Comparison of ENCODE assay signal across 28 mouse cellular contexts in the genomic region with DNA sequence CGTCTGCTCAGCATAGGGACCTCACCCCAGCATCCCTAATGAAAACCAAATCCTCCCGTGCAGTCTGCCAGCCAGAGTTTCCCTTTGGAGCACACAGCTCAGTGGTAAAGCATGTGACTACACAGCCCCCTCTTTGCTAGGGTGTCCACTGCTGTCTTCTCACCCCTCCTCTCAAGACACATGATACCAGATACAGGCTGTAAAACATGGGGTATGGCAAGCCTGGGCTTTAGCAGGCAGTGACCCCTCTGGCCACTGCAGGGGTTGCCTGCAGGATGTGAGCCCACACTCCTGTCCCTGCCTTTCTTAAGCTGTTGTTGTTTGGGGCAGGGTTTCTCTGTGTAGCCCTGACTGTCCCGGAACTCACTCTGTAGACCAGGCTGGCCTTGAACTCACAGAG. TPM values are rescaled to one million over a fixed set of nuclear protein-coding genes. Genes with fewer than 3 reads are reported as not detected.
DNase-seq lines count a peak whose midpoint lies in the region; ATAC-seq and TF ChIP-seq lines count a peak whose summit lies in the region.
"Had no signal": no experiment of that assay in that cellular context is flagged by ENCODE, and none has a peak within 500 bp of the region (broad histone marks: within the 10 kb centered on the region; RNA-seq: fewer than 3 reads in every experiment).

No protein-coding gene starts in this region.

- ATAC-seq in intestine, postnatal 0 days, result no peak
- no peak for ATAC-seq in intestine, embryonic 16.5 days
- no peak for ATAC-seq in liver, embryonic 14.5 days (ENCODE audit: insufficient read depth)
- ATAC-seq in liver, postnatal 0 days, result no peak
- 0 out of 2 replicates have a peak, but pooled peaks have one; percentile 33 for ATAC-seq in embryonic facial prominence, embryonic 14.5 days (ENCODE audit: low read depth)
- ATAC-seq: midbrain, embryonic 15.5 days had no signal

- TF ChIP-seq CTCF in intestine, postnatal 0 days (IDR thresholded peaks at IDR 0.05; ENCODE audit: low read depth), result peak; percentile 17; the same call in 1 of the 2 replicates
- 0 out of 2 replicates have a peak, but pooled peaks have one; percentile 5 for TF ChIP-seq CTCF in liver, embryonic 14.5 days (IDR thresholded peaks at IDR 0.05; ENCODE audit: low read depth)
- no peak for TF ChIP-seq CTCF in liver, postnatal 0 days (IDR thresholded peaks at IDR 0.05; ENCODE audit: low read depth)

- H3K9me3 ChIP-seq in intestine, postnatal 0 days (ENCODE audit: control insufficient read depth), result no peaks in the 10 kb centered on the region
- H3K9me3 ChIP-seq in intestine, embryonic 16.5 days (ENCODE audit: control insufficient read depth, low read length), result no peaks in the 10 kb centered on the region
- no peaks in the 10 kb centered on the region for H3K9me3 ChIP-seq in liver, embryonic 14.5 days (ENCODE audit: control insufficient read depth, low read length)
- H3K9me3 ChIP-seq in liver, postnatal 0 days (ENCODE audit: low read length), result no peaks in the 10 kb centered on the region
- no peaks in the 10 kb centered on the region for H3K9me3 ChIP-seq in embryonic facial prominence, embryonic 14.5 days (ENCODE audit: control insufficient read depth, low read length)
- H3K9me3 ChIP-seq: hindbrain, embryonic 13.5 days; lung, embryonic 15.5 days; midbrain, embryonic 15.5 days; neural tube, embryonic 13.5 days had no signal

- H3K4me3 ChIP-seq in intestine, postnatal 0 days (ENCODE audit: low read depth, low read length), result no peak overlapping the region
- no peak overlapping the region for H3K4me3 ChIP-seq in intestine, embryonic 16.5 days (ENCODE audit: low read length)
- no peak overlapping the region for H3K4me3 ChIP-seq in liver, embryonic 14.5 days (ENCODE audit: insufficient read depth in 1 of 2, low read depth in 2 of 2, low read length in 2 of 2)
- no peak overlapping the region for H3K4me3 ChIP-seq in liver, postnatal 0 days (ENCODE audit: low read depth, low read length)
- no peak overlapping the region for H3K4me3 ChIP-seq in embryonic facial prominence, embryonic 14.5 days (ENCODE audit: low read depth, low read length)
- H3K4me3 ChIP-seq: heart, adult 2 months; hindbrain, embryonic 13.5 days; lung, embryonic 15.5 days; midbrain, embryonic 15.5 days; myocyte; neural tube, embryonic 13.5 days had no signal

- peak; percentile 10 for DNase-seq in cerebellum, adult 11-12 months
- no peak for DNase-seq in cerebellum, adult 8-10 months
- DNase-seq in liver, embryonic 14.5 days (ENCODE audit: low read depth in 3 of 3, low spot score in 3 of 3), result no peak
- DNase-seq in liver, postnatal 0 days, result no peak
- peak; percentile 35 for DNase-seq in embryonic facial prominence, embryonic 14.5 days (ENCODE audit: low spot score)
- DNase-seq in thymus, postnatal 4 days, result no peak
- DNase-seq: adrenal gland, postnatal 36 days; cerebellum, postnatal 25 days; embryo, embryonic 11 days; gastrocnemius, postnatal 36 days; heart, adult 2 months; heart, postnatal 36 days; kidney, postnatal 10 days; lung, postnatal 4 days; retina, postnatal 1 day; right cerebral cortex, postnatal 25 days; spleen, adult 18-20 months had no signal

- H3K4me1 ChIP-seq in intestine, postnatal 0 days (replicated peaks; ENCODE audit: control insufficient read depth, insufficient read depth, low read length), result no peaks in the 10 kb centered on the region
- H3K4me1 ChIP-seq in intestine, embryonic 16.5 days (ENCODE audit: control insufficient read depth, insufficient read depth, low read length), result no peaks in the 10 kb centered on the region
- no peaks in the 10 kb centered on the region for H3K4me1 ChIP-seq in liver, embryonic 14.5 days (replicated peaks; ENCODE audit: control insufficient read depth in 2 of 2, insufficient read depth in 2 of 2, low read length in 1 of 2)
- H3K4me1 ChIP-seq in liver, postnatal 0 days (ENCODE audit: insufficient read depth), result no peaks in the 10 kb centered on the region
- H3K4me1 ChIP-seq in embryonic facial prominence, embryonic 14.5 days (ENCODE audit: control insufficient read depth, insufficient read depth, low read length), result peaks cover 5% of the 10 kb centered on the region; the same call in 1 of the 2 replicates

- peaks cover 13% of the 10 kb centered on the region; the same call in 1 of the 2 replicates for H3K27me3 ChIP-seq in intestine, postnatal 0 days (replicated peaks; ENCODE audit: control insufficient read depth, insufficient read depth, low read length)
- peaks cover 17% of the 10 kb centered on the region for H3K27me3 ChIP-seq in intestine, embryonic 16.5 days (replicated peaks; ENCODE audit: control insufficient read depth, insufficient read depth, low read length)
- no peaks in the 10 kb centered on the region; the same call in 1 of the 2 replicates for H3K27me3 ChIP-seq in liver, embryonic 14.5 days (ENCODE audit: control insufficient read depth, insufficient read depth, low read length)
- H3K27me3 ChIP-seq in liver, postnatal 0 days (ENCODE audit: insufficient read depth, low read length), result 0 out of 2 replicates have a peak, but pooled peaks cover 5% of the 10 kb centered on the region
- peaks cover 16% of the 10 kb centered on the region for H3K27me3 ChIP-seq in embryonic facial prominence, embryonic 14.5 days (replicated peaks; ENCODE audit: control insufficient read depth, insufficient read depth, low read length)
- H3K27me3 ChIP-seq: midbrain, embryonic 15.5 days had no signal

- H3K36me3 ChIP-seq in intestine, postnatal 0 days (ENCODE audit: control insufficient read depth, insufficient read depth), result no peaks in the 10 kb centered on the region
- no peaks in the 10 kb centered on the region for H3K36me3 ChIP-seq in intestine, embryonic 16.5 days (ENCODE audit: control insufficient read depth, insufficient read depth, low read length)
- H3K36me3 ChIP-seq in liver, embryonic 14.5 days (replicated peaks; ENCODE audit: control insufficient read depth, insufficient read depth, low read depth), result no peaks in the 10 kb centered on the region
- H3K36me3 ChIP-seq in liver, postnatal 0 days (replicated peaks; ENCODE audit: insufficient read depth, low read length), result no peaks in the 10 kb centered on the region
- no peaks in the 10 kb centered on the region for H3K36me3 ChIP-seq in embryonic facial prominence, embryonic 14.5 days (ENCODE audit: control insufficient read depth, insufficient read depth, low read length)
- H3K36me3 ChIP-seq: hindbrain, embryonic 13.5 days; lung, embryonic 15.5 days; midbrain, embryonic 15.5 days; neural tube, embryonic 13.5 days had no signal

- H3K9ac ChIP-seq in intestine, postnatal 0 days (ENCODE audit: low read depth, low read length), result no peak overlapping the region
- no peak overlapping the region for H3K9ac ChIP-seq in intestine, embryonic 16.5 days (ENCODE audit: low read depth, low read length)
- no peak overlapping the region for H3K9ac ChIP-seq in liver, embryonic 14.5 days (replicated peaks)
- H3K9ac ChIP-seq in liver, postnatal 0 days (replicated peaks), result no peak overlapping the region
- H3K9ac ChIP-seq in embryonic facial prominence, embryonic 14.5 days (ENCODE audit: low read depth, low read length), result no peak overlapping the region
- H3K9ac ChIP-seq: hindbrain, embryonic 13.5 days; lung, embryonic 15.5 days; midbrain, embryonic 15.5 days; neural tube, embryonic 13.5 days had no signal

- H3K4me2 ChIP-seq in intestine, postnatal 0 days (replicated peaks; ENCODE audit: low read depth), result no peak overlapping the region
- no peak overlapping the region for H3K4me2 ChIP-seq in intestine, embryonic 16.5 days (ENCODE audit: low read depth, low read length)
- H3K4me2 ChIP-seq in liver, embryonic 14.5 days (ENCODE audit: low read depth), result no peak overlapping the region
- no peak overlapping the region for H3K4me2 ChIP-seq in liver, postnatal 0 days (ENCODE audit: low read depth, low read length)
- H3K4me2 ChIP-seq in embryonic facial prominence, embryonic 14.5 days (ENCODE audit: low read depth, low read length), result no peak overlapping the region
- H3K4me2 ChIP-seq: hindbrain, embryonic 13.5 days; lung, embryonic 15.5 days; midbrain, embryonic 15.5 days; neural tube, embryonic 13.5 days had no signal

- H3K27ac ChIP-seq in intestine, postnatal 0 days (ENCODE audit: low read depth, low read length), result no peak overlapping the region
- no peak overlapping the region for H3K27ac ChIP-seq in intestine, embryonic 16.5 days (ENCODE audit: low read length)
- H3K27ac ChIP-seq in liver, embryonic 14.5 days, result no peak overlapping the region
- no peak overlapping the region for H3K27ac ChIP-seq in liver, postnatal 0 days (ENCODE audit: low read depth)
- H3K27ac ChIP-seq in embryonic facial prominence, embryonic 14.5 days (replicated peaks; ENCODE audit: low read depth, low read length), result no peak overlapping the region
- H3K27ac ChIP-seq: heart, adult 2 months; hindbrain, embryonic 13.5 days; lung, embryonic 15.5 days; midbrain, embryonic 15.5 days; neural tube, embryonic 13.5 days had no signal

- TF ChIP-seq EP300 in liver, embryonic 14.5 days (IDR thresholded peaks at IDR 0.05; ENCODE audit: low read depth), result no peak
- no peak for TF ChIP-seq EP300 in liver, postnatal 0 days (IDR thresholded peaks at IDR 0.05; ENCODE audit: low read depth)

- 59% methylated on average over 3 of the region's 3 CpGs for WGBS in intestine, postnatal 0 days
- 67% methylated on average over 3 of the region's 3 CpGs for WGBS in intestine, embryonic 16.5 days
- 43% methylated on average over 3 of the region's 3 CpGs for WGBS in liver, embryonic 14.5 days (ENCODE audit: insufficient replicate concordance)
- WGBS in liver, postnatal 0 days (ENCODE audit: insufficient replicate concordance), result 55% methylated on average over 3 of the region's 3 CpGs
- 23% methylated on average over 3 of the region's 3 CpGs for WGBS in embryonic facial prominence, embryonic 14.5 days

RNA-seq across cellular contexts. Expression of a gene that starts 4.1 kb away (rescaled TPM):
- polyA plus RNA-seq in intestine, postnatal 0 days (2015; fragmentation: Nextera tagmentation; extraction: Ambion mirVana), result 1.5 and 1.6 TPM in 2 replicates
- polyA plus RNA-seq in intestine, embryonic 16.5 days (2015; fragmentation: Nextera tagmentation; extraction: Ambion mirVana), result 0.91 and 1.1 TPM in 2 replicates
- 0.02 TPM in 1 of 2 replicates, not detected in the other for polyA plus RNA-seq in liver, embryonic 14.5 days (2012; rRNA removed)
- not detected in 2 replicates for polyA plus RNA-seq in liver, embryonic 14.5 days (2014; fragmentation: Nextera tagmentation; extraction: Ambion mirVana)
- polyA plus RNA-seq in liver, postnatal 0 days (2015; fragmentation: Nextera tagmentation; extraction: Ambion mirVana), result not detected in 2 replicates
- 1.1 and 1.5 TPM in 2 replicates for polyA plus RNA-seq in embryonic facial prominence, embryonic 14.5 days (2014; fragmentation: Nextera tagmentation; extraction: Ambion mirVana)
- polyA plus RNA-seq: liver, adult 2 months had no signal

RNA-seq across cellular contexts. Expression of a gene that starts 46.8 kb away (rescaled TPM):
- not detected in 2 replicates for polyA plus RNA-seq in intestine, postnatal 0 days (2015; fragmentation: Nextera tagmentation; extraction: Ambion mirVana)
- 0.10 TPM in 1 of 2 replicates, not detected in the other for polyA plus RNA-seq in intestine, embryonic 16.5 days (2015; fragmentation: Nextera tagmentation; extraction: Ambion mirVana)
- not detected in 2 replicates for polyA plus RNA-seq in liver, embryonic 14.5 days (2012; rRNA removed)
- not detected in 2 replicates for polyA plus RNA-seq in liver, embryonic 14.5 days (2014; fragmentation: Nextera tagmentation; extraction: Ambion mirVana)
- not detected in 2 replicates for polyA plus RNA-seq in liver, postnatal 0 days (2015; fragmentation: Nextera tagmentation; extraction: Ambion mirVana)
- 0.11 TPM in 1 of 2 replicates, not detected in the other for polyA plus RNA-seq in embryonic facial prominence, embryonic 14.5 days (2014; fragmentation: Nextera tagmentation; extraction: Ambion mirVana)
- polyA plus RNA-seq: forebrain, embryonic 11.5 days; heart, embryonic 14.5 days; hindbrain, embryonic 13.5 days; intestine, embryonic 14.5 days; liver, adult 2 months; midbrain, embryonic 15.5 days; neural tube, embryonic 13.5 days had no signal

RNA-seq across cellular contexts. Expression of a gene that starts 57.5 kb away (rescaled TPM):
- 12.6 and 13.2 TPM in 2 replicates for polyA plus RNA-seq in intestine, postnatal 0 days (2015; fragmentation: Nextera tagmentation; extraction: Ambion mirVana)
- polyA plus RNA-seq in intestine, embryonic 16.5 days (2015; fragmentation: Nextera tagmentation; extraction: Ambion mirVana), result 14.3 and 16.2 TPM in 2 replicates
- 3.0 and 3.3 TPM in 2 replicates for polyA plus RNA-seq in liver, embryonic 14.5 days (2012; rRNA removed)
- polyA plus RNA-seq in liver, embryonic 14.5 days (2014; fragmentation: Nextera tagmentation; extraction: Ambion mirVana), result 5.0 TPM in 2 replicates
- 4.7 and 4.9 TPM in 2 replicates for polyA plus RNA-seq in liver, postnatal 0 days (2015; fragmentation: Nextera tagmentation; extraction: Ambion mirVana)
- 10.8 and 12.9 TPM in 2 replicates for polyA plus RNA-seq in embryonic facial prominence, embryonic 14.5 days (2014; fragmentation: Nextera tagmentation; extraction: Ambion mirVana)

RNA-seq across cellular contexts. Expression of a gene that starts 58.6 kb away (rescaled TPM):
- polyA plus RNA-seq in intestine, postnatal 0 days (2015; fragmentation: Nextera tagmentation; extraction: Ambion mirVana), result 0.14 TPM in 1 of 2 replicates, not detected in the other
- 0.47 and 0.53 TPM in 2 replicates for polyA plus RNA-seq in intestine, embryonic 16.5 days (2015; fragmentation: Nextera tagmentation; extraction: Ambion mirVana)
- polyA plus RNA-seq in liver, embryonic 14.5 days (2012; rRNA removed), result 0.07 and 0.09 TPM in 2 replicates
- not detected in 2 replicates for polyA plus RNA-seq in liver, embryonic 14.5 days (2014; fragmentation: Nextera tagmentation; extraction: Ambion mirVana)
- 0.14 TPM in 1 of 2 replicates, not detected in the other for polyA plus RNA-seq in liver, postnatal 0 days (2015; fragmentation: Nextera tagmentation; extraction: Ambion mirVana)
- 1.8 and 2.9 TPM in 2 replicates for polyA plus RNA-seq in embryonic facial prominence, embryonic 14.5 days (2014; fragmentation: Nextera tagmentation; extraction: Ambion mirVana)
- polyA plus RNA-seq: liver, adult 2 months had no signal

Comparison
In these comparisons a context has a peak if more than half of its experiments do, and no peak if none do; other contexts are left out.
1. DNase-seq: peak in cerebellum, adult 11-12 months (single experiment) and embryonic facial prominence, embryonic 14.5 days (single experiment); none in cerebellum, adult 8-10 months (single experiment), liver, embryonic 14.5 days (0 of 3), liver, postnatal 0 days (single experiment) and thymus, postnatal 4 days (single experiment).